Mouse (Mus musculus) cerebellum, adult 2 months (tissue): ENCODE data around the gene Ccdc86.

ENCODE experiments used
- CTCF ChIP-seq: fragments of 200-500 bp; IDR thresholded peaks from 2 replicates; pipeline ENCODE4 v1.5.1; 2011; ENCODE audit warnings: low read depth, mild to moderate bottlenecking, control low read depth, low read length, moderate library complexity, borderline replicate concordance; ENCODE audit not compliant: insufficient read depth
- POLR2A ChIP-seq: fragments of 200-500 bp; IDR thresholded peaks from 2 replicates; pipeline ENCODE4 v1.6.1; 2011; ENCODE audit warnings: low read length, control low read depth, borderline replicate concordance; ENCODE audit not compliant: insufficient read depth

- TF ChIP-seq POLR2A (no peak), CTCF (no peak)
These were observed 34.8 kb downstream of the Ccdc86 start for GRCm38 (mm10) chr19:10914291-10914690.
